ENCODE assay signal across 22 mouse cellular contexts in the genomic region with DNA sequence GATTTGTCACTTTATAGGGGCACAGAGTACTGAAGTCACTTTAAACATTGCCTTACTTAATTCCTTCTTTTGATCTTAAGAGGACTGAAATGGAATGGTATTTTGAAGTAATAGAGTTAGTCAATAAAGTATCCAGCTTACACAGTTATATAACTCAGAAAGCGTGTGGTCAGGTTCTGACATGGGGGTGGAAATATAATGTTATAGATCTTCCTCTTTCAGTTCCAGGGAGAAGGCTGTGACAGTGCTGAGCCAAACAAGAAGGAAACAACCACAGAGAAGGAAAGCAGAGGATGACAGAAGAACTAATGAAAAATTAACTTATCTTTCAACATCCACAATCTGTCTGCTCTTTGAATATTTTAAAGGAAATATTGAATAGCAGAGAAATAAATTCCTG.
DNase-seq lines count a peak whose midpoint lies in the region; ATAC-seq and TF ChIP-seq lines count a peak whose summit lies in the region.
"Had no signal": no experiment of that assay in that cellular context is flagged by ENCODE, and none has a peak within 500 bp of the region (broad histone marks: within the 10 kb centered on the region; RNA-seq: fewer than 3 reads in every experiment).

No protein-coding gene starts in this region.

- peak overlapping the region; percentile 57 for H3K27ac ChIP-seq in layer of hippocampus, adult 2 months
- H3K27ac ChIP-seq: embryonic facial prominence, embryonic 10.5 days; embryonic facial prominence, embryonic 12.5 days; forebrain, embryonic 13.5 days; forebrain, embryonic 15.5 days had no signal

- peak; percentile 62; the same call in 1 of the 2 replicates for ATAC-seq in common myeloid progenitor, adult 5-6 weeks (replicated peaks; ENCODE audit: low read depth, poor library complexity, severe bottlenecking)
- ATAC-seq in hematopoietic stem cell, adult 5-6 weeks (replicated peaks in 1 of 2; ENCODE audit: insufficient read depth in 1 of 2, low FRiP score in 2 of 2, low TSS enrichment in 1 of 2, low read depth in 1 of 2, poor library complexity in 2 of 2, severe bottlenecking in 2 of 2): peak; percentile 69 to 76
- ATAC-seq in megakaryocyte progenitor cell, adult 5-6 weeks (replicated peaks; ENCODE audit: poor library complexity): peak; percentile 86
- ATAC-seq: CD4-positive, CD25-positive, alpha-beta regulatory T cell, adult 4 months; forebrain, embryonic 13.5 days; forebrain, embryonic 15.5 days had no signal

- H3K4me3 ChIP-seq in layer of hippocampus, adult 2 months: no peak overlapping the region
- H3K4me3 ChIP-seq: embryonic facial prominence, embryonic 10.5 days; embryonic facial prominence, embryonic 12.5 days; forebrain, embryonic 13.5 days; forebrain, embryonic 15.5 days had no signal

- no peak for DNase-seq in layer of hippocampus, adult 2 months (ENCODE audit: low spot score in 2 of 2)
- DNase-seq in layer of hippocampus, postnatal 36 days: no peak
- no peak for DNase-seq in spleen, adult 12 weeks (ENCODE audit: low spot score)
- no peak for DNase-seq in kidney, adult 8-10 months
- DNase-seq: adrenal gland, adult 2 months; adrenal gland, postnatal 10 days; adrenal gland, postnatal 25 days; B cell, adult 2 months; cerebellum, adult 11 months; cerebellum, adult 18-20 months; cerebellum, adult 8-10 months; cerebellum, adult 9-11 months; cerebellum, postnatal 14 days; cerebellum, postnatal 36 days had no signal

- TF ChIP-seq CTCF in layer of hippocampus, adult 2 months (conservative IDR thresholded peaks at IDR 0.05): no peak
